Mouse (Mus musculus) embryonic facial prominence, embryonic 12.5 days (tissue): ENCODE results near the gene Pde4d. TPM values are rescaled to one million over a fixed set of nuclear protein-coding genes. Genes with fewer than 3 reads are reported as not detected.

Source experiments
- ATAC-seq: fragments of 200-750 bp; cut with Nextera tagmentation; 2 replicates; pipeline ENCODE4 v1.8.0; 2017; ENCODE audit not compliant: insufficient number of reproducible peaks, insufficient read depth, low FRiP score, low TSS enrichment
- H3K27ac ChIP-seq: fragments of 300-500 bp; sonication (generic); 2 replicates; pipeline ENCODE4 v1.5.1; 2016; ENCODE audit warnings: mild to moderate bottlenecking
- H3K27me3 ChIP-seq: fragments of 300-500 bp; sonication (generic); 2 replicates; pipeline ENCODE4 v1.6.1; 2016; ENCODE audit warnings: mild to moderate bottlenecking, moderate library complexity
- H3K36me3 ChIP-seq: fragments of 300-500 bp; sonication (generic); 2 replicates; pipeline ENCODE4 v1.6.1; 2016; ENCODE audit warnings: mild to moderate bottlenecking
- H3K4me1 ChIP-seq: fragments of 300-500 bp; sonication (generic); 2 replicates; pipeline ENCODE4 v1.6.1; 2016
- H3K4me2 ChIP-seq: fragments of 300-500 bp; sonication (generic); replicated peaks from 2 replicates; pipeline ENCODE4 v1.6.1; 2016; ENCODE audit warnings: mild to moderate bottlenecking, moderate library complexity
- H3K4me3 ChIP-seq: fragments of 300-500 bp; sonication (generic); 2 replicates; pipeline ENCODE4 v1.5.1; 2016; ENCODE audit warnings: mild to moderate bottlenecking
- H3K9ac ChIP-seq: fragments of 300-500 bp; sonication (generic); 2 replicates; pipeline ENCODE4 v1.6.1; 2016; ENCODE audit warnings: mild to moderate bottlenecking, moderate library complexity
- H3K9me3 ChIP-seq: fragments of 300-500 bp; sonication (generic); 2 replicates; pipeline ENCODE4 v1.6.1; 2016; ENCODE audit warnings: mild to moderate bottlenecking, moderate library complexity
- whole genome bisulfite sequencing: fragments of 180-500 bp; shearing (Covaris S2); methylation state at CpG from one replicate; pipeline ENCODE4 v1.1.7; 2016; 5-methylcytosine and 5-hydroxymethylcytosine counted together
- polyA plus RNA-seq: library from polyadenylated mRNA; unstranded; fragments of >200 nt; fragmentation: Nextera tagmentation; extraction: Ambion mirVana; gene quantifications from 2 replicates; pipeline ENCODE4 v1.2.1, GENCODE M21; 2016

The Pde4d gene
- polyA plus RNA-seq, 1 experiment from 2014 or later, result 20.4 TPM

DNA sequence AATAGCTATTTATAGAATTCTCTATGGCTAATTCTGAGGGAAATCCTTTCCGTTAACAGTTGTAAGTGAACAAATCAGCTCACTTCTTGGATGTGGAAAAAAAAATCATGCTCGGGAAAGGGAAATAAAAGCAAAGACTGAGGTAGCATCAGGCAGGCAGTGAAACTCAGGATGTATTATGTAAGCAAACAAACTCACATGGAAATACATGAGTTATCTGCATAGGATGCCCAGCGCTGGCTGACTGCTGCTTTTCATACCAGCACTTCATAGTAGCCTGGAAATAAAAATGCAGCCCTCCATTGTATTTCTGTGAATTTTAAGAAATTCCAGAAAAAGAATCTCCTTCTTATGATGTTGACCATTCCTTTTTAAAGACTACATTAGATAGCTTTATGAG, 1237.2 kb downstream of the Pde4d start:
- no peak overlapping the region for H3K4me3 ChIP-seq
- H3K36me3 ChIP-seq, result no peaks in the 10 kb centered on the region
- no peaks in the 10 kb centered on the region for H3K27me3 ChIP-seq
- no peak overlapping the region for H3K27ac ChIP-seq
- no peak overlapping the region for H3K4me2 ChIP-seq
- H3K4me1 ChIP-seq, result no peaks in the 10 kb centered on the region
- no peak overlapping the region for H3K9ac ChIP-seq
- ATAC-seq, result no peak
- 60% methylated on average over 3 of the region's 3 CpGs for WGBS
- no peaks in the 10 kb centered on the region for H3K9me3 ChIP-seq

DNA sequence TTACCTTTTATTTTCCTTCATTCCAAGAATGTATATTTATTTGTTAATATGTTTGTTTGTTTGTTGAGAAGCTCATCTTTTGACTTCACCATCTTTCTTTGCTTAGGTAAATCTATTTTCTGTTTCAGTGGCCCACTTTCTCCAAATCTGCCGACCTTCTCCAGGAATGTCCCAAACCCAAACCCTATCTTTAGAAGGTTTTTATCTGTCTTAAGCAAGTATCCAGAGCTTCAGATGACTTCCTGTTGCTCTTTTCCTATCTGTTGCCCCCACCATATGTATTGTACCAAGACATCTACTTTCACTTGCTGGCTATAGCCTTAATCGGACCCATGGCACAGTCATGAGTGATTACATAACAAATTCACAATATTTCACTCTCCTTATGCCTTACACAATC, 1238.4 kb downstream of the Pde4d start:
- ATAC-seq, result no peak
- H3K4me3 ChIP-seq, result no peak overlapping the region
- no peaks in the 10 kb centered on the region for H3K27me3 ChIP-seq
- H3K9me3 ChIP-seq, result no peaks in the 10 kb centered on the region
- WGBS, result 85% methylated on average over 2 of the region's 2 CpGs
- no peak overlapping the region for H3K9ac ChIP-seq
- no peak overlapping the region for H3K27ac ChIP-seq
- no peak overlapping the region for H3K4me2 ChIP-seq
- H3K4me1 ChIP-seq, result no peaks in the 10 kb centered on the region
- H3K36me3 ChIP-seq, result no peaks in the 10 kb centered on the region

DNA sequence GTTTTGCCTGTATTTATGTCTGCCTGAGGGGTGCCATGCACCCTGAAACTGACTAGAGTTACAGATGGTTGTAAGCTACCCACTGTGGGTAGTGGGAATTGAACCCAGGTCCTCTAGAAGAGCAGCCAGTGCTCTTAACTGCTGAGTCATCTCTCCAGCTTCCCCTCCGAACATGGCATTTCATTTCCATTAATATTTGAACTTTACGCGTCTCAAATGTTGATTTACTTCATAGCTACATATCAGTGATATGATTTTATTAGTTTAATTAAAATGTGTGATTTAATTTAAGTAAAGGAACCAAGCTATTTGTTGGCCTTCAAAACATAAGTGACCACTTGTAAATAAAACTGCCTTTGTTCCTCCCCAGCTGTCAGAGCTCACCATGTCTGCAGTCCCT, 1239.4 kb downstream of the Pde4d start:
- Histone ChIP-seq H3K9ac (no peak overlapping the region), H3K4me1 (no peaks in the 10 kb centered on the region), H3K4me3 (no peak overlapping the region), H3K4me2 (no peak overlapping the region), H3K27me3 (no peaks in the 10 kb centered on the region), H3K27ac (no peak overlapping the region), H3K9me3 (no peaks in the 10 kb centered on the region), H3K36me3 (no peaks in the 10 kb centered on the region)
- no peak for ATAC-seq
- WGBS, result 90% methylated on average over 3 of the region's 3 CpGs

DNA sequence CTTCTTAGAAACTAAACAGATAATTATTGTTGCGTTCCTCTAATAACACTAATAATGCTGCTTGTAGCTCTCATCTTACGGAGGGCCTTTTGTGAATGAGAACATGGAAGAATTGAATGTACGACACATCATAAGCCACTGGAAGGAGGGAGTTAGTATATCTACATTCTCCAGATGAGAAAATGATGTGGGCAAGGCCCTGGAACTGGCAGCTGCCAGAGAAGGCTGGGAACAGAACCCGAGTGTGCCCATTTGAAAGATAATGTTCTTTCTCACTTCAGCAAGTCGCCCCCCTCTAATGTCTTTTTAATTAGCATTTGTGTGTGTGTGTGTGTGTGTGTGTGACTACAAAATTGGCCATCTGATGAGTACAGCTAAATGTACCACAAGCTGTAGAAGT, 1240.8 kb downstream of the Pde4d start:
- ATAC-seq, result no peak
- H3K36me3 ChIP-seq, result no peaks in the 10 kb centered on the region
- H3K9me3 ChIP-seq, result no peaks in the 10 kb centered on the region
- no peaks in the 10 kb centered on the region for H3K27me3 ChIP-seq
- WGBS, result 88% methylated on average over 5 of the region's 5 CpGs
- H3K4me1 ChIP-seq, result no peaks in the 10 kb centered on the region
- H3K4me3 ChIP-seq, result no peak overlapping the region
- no peak overlapping the region for H3K27ac ChIP-seq
- H3K9ac ChIP-seq, result no peak overlapping the region
- no peak overlapping the region for H3K4me2 ChIP-seq

DNA sequence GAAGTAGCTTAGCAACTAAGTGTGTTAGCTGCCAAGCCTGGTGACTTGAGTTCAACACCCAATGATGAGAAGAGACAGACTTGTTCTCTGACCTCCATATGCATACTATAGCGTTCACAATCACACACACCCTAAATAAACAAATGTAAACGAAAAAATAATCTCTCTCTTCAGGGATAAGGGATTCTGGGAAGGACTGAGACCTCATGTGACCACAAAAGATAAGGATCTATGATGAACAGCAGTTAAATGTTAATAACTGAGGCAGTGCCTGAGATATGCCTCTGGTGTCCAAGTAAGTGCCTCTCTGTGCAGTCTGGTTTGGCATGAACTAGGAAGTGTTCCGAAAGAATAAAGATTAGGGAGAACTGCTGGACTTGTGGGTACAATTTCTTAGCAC, 1243.1 kb downstream of the Pde4d start:
- Histone ChIP-seq H3K4me3 (no peak overlapping the region), H3K9me3 (no peaks in the 10 kb centered on the region), H3K9ac (no peak overlapping the region), H3K36me3 (no peaks in the 10 kb centered on the region), H3K27me3 (no peaks in the 10 kb centered on the region), H3K4me1 (no peaks in the 10 kb centered on the region), H3K4me2 (no peak overlapping the region), H3K27ac (no peak overlapping the region)
- 70% methylated on average over 3 of the region's 3 CpGs for WGBS
- no peak for ATAC-seq

DNA sequence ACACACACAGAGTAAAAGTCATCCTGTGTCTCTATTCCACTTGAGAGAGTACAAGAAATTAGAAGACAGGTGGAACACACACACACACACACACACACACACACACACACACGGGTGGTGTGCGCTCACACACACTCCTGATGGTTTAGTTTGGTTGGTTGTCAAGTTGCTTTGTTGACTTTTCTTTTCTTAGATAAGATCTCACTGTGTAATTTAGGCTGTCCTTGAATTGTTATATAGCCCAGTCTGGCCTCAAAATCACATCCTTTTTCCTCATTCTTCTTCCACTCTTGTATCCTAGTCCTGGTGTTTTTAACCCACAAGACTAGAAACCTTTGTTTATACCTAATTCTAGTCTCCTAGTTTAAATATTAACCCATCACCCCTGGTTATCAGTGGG, 1244.0 kb downstream of the Pde4d start:
- H3K9me3 ChIP-seq, result no peaks in the 10 kb centered on the region
- no peaks in the 10 kb centered on the region for H3K4me1 ChIP-seq
- H3K9ac ChIP-seq, result no peak overlapping the region
- H3K27me3 ChIP-seq, result no peaks in the 10 kb centered on the region
- no peaks in the 10 kb centered on the region for H3K36me3 ChIP-seq
- H3K27ac ChIP-seq, result no peak overlapping the region
- no peak for ATAC-seq
- H3K4me2 ChIP-seq, result no peak overlapping the region
- no peak overlapping the region for H3K4me3 ChIP-seq
- WGBS, result 86% methylated on average over 2 of the region's 2 CpGs

DNA sequence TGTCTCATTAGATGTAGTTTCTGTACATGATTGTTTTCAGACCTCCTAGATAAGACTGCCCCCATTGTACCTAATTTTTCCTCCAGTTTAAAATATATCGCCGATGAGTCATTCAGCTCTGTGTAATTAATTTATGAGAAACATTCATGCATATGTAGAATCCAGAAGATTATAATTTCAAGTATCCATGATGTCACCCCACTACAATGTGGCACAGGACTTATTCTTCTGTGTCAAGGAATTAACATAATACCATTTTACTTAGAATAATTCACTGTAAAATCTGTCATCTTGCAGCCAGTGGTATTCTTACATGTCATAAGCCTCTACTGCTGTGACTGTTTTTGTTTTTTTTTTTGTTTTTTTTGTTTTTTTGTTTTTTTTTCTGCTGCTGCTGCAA, 1244.5 kb downstream of the Pde4d start:
- WGBS, result 80% methylated on average over 2 of the region's 2 CpGs
- no peak overlapping the region for H3K4me2 ChIP-seq

DNA sequence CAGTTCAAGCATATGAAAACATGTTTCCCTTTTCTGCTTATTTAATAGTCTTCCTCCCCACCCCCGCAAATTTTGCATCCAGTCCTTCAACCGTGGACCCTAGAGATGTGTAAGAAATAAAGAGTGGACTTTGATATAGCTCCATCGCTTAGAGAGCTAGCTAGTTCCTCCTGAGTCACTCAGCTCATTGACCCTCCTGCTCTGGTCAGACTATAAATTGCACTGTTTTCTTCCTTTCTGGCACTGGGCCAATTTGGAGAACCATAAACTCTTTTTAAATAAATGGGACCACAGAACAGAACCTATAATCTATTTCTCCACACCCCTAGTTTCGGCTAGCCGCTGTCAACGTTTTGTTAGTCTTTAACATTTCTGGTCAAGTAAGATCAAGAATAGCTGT, 1245.3 kb downstream of the Pde4d start:
- Histone ChIP-seq H3K4me2 (no peak overlapping the region), H3K36me3 (no peaks in the 10 kb centered on the region), H3K4me1 (no peaks in the 10 kb centered on the region), H3K27ac (no peak overlapping the region), H3K9ac (no peak overlapping the region), H3K4me3 (no peak overlapping the region), H3K27me3 (no peaks in the 10 kb centered on the region), H3K9me3 (no peaks in the 10 kb centered on the region)
- 86% methylated on average over 6 of the region's 6 CpGs for WGBS
- no peak for ATAC-seq

More for the DNA sequence above, 1244.5 kb downstream of the Pde4d start:
- H3K9ac ChIP-seq, result no peak overlapping the region
- H3K9me3 ChIP-seq, result no peaks in the 10 kb centered on the region
- no peak overlapping the region for H3K4me3 ChIP-seq
- no peaks in the 10 kb centered on the region for H3K36me3 ChIP-seq
- no peak for ATAC-seq
- H3K27me3 ChIP-seq, result no peaks in the 10 kb centered on the region
- H3K4me1 ChIP-seq, result no peaks in the 10 kb centered on the region
- H3K27ac ChIP-seq, result no peak overlapping the region

DNA sequence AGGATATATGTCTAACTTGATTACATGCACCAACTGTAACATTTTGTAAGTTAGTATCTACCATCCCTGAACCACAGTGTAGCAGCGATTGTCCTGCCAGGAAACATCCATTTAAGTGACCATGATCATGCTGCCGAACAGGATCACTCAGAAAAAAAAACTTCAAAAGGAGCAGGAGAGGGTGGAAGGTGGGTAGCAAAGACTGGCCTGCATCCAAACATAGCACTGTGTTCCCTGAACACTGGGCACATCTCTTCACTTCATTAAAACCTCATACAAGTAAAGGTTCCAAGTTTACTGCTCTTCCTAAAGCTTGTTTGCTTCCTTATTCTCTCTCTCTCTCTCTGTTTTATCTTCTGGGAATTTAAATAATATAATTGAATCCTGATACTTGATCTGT, 1256.4 kb downstream of the Pde4d start:
- 0 out of 2 replicates have a peak, but pooled peaks cover 5% of the 10 kb centered on the region for H3K4me1 ChIP-seq
- H3K9me3 ChIP-seq, result no peaks in the 10 kb centered on the region
- WGBS, result 40% methylated on average over 2 of the region's 2 CpGs
- no peak overlapping the region for H3K9ac ChIP-seq
- no peak for ATAC-seq
- H3K36me3 ChIP-seq, result no peaks in the 10 kb centered on the region
- no peak overlapping the region for H3K27ac ChIP-seq
- no peak overlapping the region for H3K4me3 ChIP-seq
- H3K4me2 ChIP-seq, result no peak overlapping the region
- H3K27me3 ChIP-seq, result no peaks in the 10 kb centered on the region

DNA sequence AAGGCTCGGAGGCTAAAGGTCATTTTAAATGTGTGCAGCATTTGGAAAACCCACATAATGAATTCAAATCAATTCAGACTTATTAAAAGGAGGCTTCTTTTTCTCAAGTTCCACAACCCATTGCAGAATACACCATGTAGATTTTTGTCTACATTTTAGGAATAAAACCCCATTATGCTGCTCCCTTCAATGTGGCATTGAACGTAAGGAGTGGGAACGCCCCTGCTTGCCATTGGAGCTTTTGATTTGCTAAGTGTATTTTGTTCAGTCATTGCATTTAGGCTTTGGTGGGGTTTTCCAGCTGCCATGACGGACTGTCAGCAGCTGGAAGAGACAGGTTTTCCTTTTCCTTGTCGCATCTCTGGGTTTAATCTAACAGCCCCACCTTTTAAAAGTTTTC, 1256.8 kb downstream of the Pde4d start:
- no peaks in the 10 kb centered on the region for H3K9me3 ChIP-seq
- H3K36me3 ChIP-seq, result no peaks in the 10 kb centered on the region
- no peaks in the 10 kb centered on the region for H3K27me3 ChIP-seq
- ATAC-seq, result no peak
- 0 out of 2 replicates have a peak, but pooled peaks cover 5% of the 10 kb centered on the region for H3K4me1 ChIP-seq
- H3K4me2 ChIP-seq, result no peak overlapping the region
- WGBS, result 72% methylated on average over 5 of the region's 5 CpGs
- H3K9ac ChIP-seq, result no peak overlapping the region
- H3K27ac ChIP-seq, result no peak overlapping the region
- H3K4me3 ChIP-seq, result no peak overlapping the region

DNA sequence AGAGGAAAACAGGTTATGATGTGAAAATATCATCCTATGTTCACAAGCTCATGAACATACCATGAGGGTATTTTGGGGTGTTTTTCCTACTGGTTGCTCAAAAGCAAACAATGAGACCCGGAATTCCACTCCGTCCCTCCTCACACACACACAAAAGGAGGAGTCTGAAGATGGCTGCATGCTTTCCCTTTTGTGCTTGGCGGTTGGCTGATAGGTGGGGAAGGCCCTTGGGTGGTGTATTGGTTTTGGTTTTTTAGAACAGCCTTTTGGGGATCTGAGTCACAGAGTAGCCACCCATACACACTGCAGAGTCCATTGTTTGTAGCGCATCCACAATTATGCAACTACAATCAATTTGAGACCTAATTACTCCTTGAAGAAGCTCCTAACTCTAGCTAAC, 1257.4 kb downstream of the Pde4d start:
- no peak overlapping the region for H3K4me2 ChIP-seq
- no peak overlapping the region for H3K9ac ChIP-seq
- ATAC-seq, result no peak
- H3K9me3 ChIP-seq, result no peaks in the 10 kb centered on the region
- 0 out of 2 replicates have a peak, but pooled peaks cover 5% of the 10 kb centered on the region for H3K4me1 ChIP-seq
- 91% methylated on average over 4 of the region's 4 CpGs for WGBS
- H3K27ac ChIP-seq, result no peak overlapping the region
- no peaks in the 10 kb centered on the region for H3K27me3 ChIP-seq
- H3K4me3 ChIP-seq, result no peak overlapping the region
- H3K36me3 ChIP-seq, result no peaks in the 10 kb centered on the region

DNA sequence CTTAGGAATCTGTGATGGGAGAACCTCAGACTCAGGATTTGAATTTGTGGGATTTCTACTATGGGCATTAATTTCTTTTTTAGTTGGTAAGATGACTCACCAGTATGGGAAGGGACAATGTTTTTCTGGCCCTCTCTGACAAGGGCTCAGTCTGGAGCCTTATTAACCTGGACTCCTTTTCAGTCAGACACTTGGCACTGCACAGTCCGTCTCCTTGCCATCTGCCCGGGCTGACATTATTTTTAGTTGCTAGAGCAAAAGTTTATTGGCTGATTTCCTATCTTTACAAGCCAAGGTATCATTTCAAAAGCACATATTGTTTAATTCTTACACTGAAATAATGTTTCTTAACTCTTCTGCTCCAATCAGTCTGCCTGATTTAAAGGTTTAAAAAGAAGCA, 1258.6 kb downstream of the Pde4d start:
- ATAC-seq, result no peak
- 84% methylated on average over 2 of the region's 2 CpGs for WGBS
- H3K9ac ChIP-seq, result no peak overlapping the region

DNA sequence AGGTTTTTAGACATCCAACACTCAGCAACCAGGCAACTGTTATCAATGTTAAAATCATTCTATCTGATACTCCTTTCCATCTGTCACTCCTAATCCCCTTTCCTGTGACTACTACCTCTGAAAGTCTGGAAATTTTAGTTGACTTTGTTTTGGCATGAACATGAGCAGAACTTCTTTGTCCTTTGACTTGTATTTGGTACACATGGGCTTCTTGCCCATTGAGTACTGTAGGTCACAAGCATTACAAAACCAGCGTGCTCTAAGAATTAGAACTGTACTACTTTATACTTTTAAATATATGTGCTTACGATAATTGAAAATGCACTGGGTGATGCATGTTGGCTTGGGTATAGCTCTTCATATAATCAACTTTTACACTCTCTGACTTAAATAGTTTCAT, 1264.8 kb downstream of the Pde4d start:
- H3K4me2 ChIP-seq, result no peak overlapping the region
- H3K9ac ChIP-seq, result no peak overlapping the region
- H3K36me3 ChIP-seq, result no peaks in the 10 kb centered on the region
- no peak overlapping the region for H3K27ac ChIP-seq
- WGBS, result 96% methylated on average over 2 of the region's 2 CpGs
- no peak for ATAC-seq
- peaks cover 6% of the 10 kb centered on the region; the same call in 1 of the 2 replicates for H3K4me1 ChIP-seq
- H3K4me3 ChIP-seq, result no peak overlapping the region
- no peaks in the 10 kb centered on the region for H3K27me3 ChIP-seq
- H3K9me3 ChIP-seq, result no peaks in the 10 kb centered on the region

More for the DNA sequence above, 1258.6 kb downstream of the Pde4d start:
- H3K9me3 ChIP-seq, result no peaks in the 10 kb centered on the region
- no peaks in the 10 kb centered on the region for H3K27me3 ChIP-seq
- no peaks in the 10 kb centered on the region for H3K36me3 ChIP-seq
- H3K4me1 ChIP-seq, result 0 out of 2 replicates have a peak, but pooled peaks cover 5% of the 10 kb centered on the region
- H3K4me2 ChIP-seq, result no peak overlapping the region
- H3K27ac ChIP-seq, result no peak overlapping the region
- no peak overlapping the region for H3K4me3 ChIP-seq
